Mouse (Mus musculus) megakaryocyte, embryonic 14.5 days (primary cell): ENCODE results near the gene Ear10. TPM values are rescaled to one million over a fixed set of nuclear protein-coding genes. Genes with fewer than 3 reads are reported as not detected.
"Not testable (repeated sequence)": the region's sequence is repeated elsewhere in the genome, so short reads cannot be mapped to it uniquely, and the experiment has no call there.

Source experiments
- H3K27me3 ChIP-seq: replicated peaks from 2 replicates; pipeline ENCODE3; 2012; ENCODE audit warnings: inconsistent platforms
- H3K36me3 ChIP-seq: replicated peaks from 2 replicates; pipeline ENCODE3; 2012; ENCODE audit warnings: low read length, inconsistent platforms, mixed read lengths
- H3K4me1 ChIP-seq: 2 replicates; pipeline ENCODE4 v1.6.1; 2012; ENCODE audit warnings: inconsistent platforms
- H3K4me3 ChIP-seq: replicated peaks from 2 replicates; pipeline ENCODE3; 2012; ENCODE audit warnings: moderate library complexity, mild to moderate bottlenecking, inconsistent platforms
- H3K9me3 ChIP-seq: 2 replicates; pipeline ENCODE4 v1.6.1; 2012; ENCODE audit warnings: inconsistent platforms
- polyA plus RNA-seq: library from polyadenylated mRNA; stranded (reverse); fragments of >175 nt; gene quantifications from 2 replicates; pipeline ENCODE4 v1.2.3, GENCODE M21; 2012; ENCODE audit warnings: low replicate concordance; ENCODE audit not compliant: insufficient read depth

Gene Ear10
- not detected in 2 replicates for polyA plus RNA-seq

DNA sequence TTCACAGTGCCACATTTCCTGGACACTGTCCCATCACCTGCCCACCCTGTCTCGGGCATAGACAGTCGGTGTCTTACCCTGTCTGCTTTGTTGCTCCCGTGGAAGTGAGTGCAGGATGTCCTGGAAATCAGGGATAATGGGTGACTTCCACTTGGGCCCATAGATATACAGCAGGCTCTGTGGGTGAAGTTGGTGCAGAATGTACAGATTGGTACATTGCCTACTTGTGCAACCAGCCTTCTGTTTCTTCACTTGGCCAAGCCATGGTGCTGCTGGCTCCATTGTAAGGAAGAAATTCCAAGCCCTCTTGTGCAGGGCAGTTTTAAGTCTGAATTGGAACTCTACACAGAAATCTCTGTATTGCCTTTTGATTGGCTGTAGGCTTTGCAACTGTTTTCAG lies at the start of gene Ear10:
Ear10 (minus strand) TSS at position 101 of the 400 bp plus-strand sequence.
- H3K36me3 ChIP-seq, H3K27me3 ChIP-seq, H3K4me3 ChIP-seq, H3K4me1 ChIP-seq, H3K9me3 ChIP-seq: not testable (repeated sequence)

DNA sequence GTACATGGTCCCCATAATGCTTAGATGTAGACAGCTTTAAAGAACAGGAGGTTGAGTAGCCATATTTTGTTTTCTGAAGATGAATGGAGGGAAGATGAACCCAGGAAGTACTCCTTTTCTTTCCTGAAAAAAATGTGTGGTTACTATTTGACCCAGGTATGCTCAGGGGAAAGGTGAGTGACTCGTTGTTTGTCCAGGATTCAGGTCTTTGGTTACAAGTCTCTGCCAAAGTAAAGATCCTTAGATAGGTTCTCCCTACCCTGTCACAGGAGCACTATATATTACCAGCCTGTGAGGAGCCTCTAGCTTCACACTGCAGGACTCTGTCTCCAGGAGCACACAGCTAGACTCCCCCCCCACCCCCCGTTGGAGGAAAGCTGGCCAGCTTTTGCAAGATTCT lies 33.4 kb upstream of the Ear10 start, which contains the start of gene Ang5:
Ang5 (plus strand) TSS at position 301 of the 400 bp plus-strand sequence.
- not testable (repeated sequence) for H3K9me3 ChIP-seq, H3K27me3 ChIP-seq, H3K36me3 ChIP-seq

DNA sequence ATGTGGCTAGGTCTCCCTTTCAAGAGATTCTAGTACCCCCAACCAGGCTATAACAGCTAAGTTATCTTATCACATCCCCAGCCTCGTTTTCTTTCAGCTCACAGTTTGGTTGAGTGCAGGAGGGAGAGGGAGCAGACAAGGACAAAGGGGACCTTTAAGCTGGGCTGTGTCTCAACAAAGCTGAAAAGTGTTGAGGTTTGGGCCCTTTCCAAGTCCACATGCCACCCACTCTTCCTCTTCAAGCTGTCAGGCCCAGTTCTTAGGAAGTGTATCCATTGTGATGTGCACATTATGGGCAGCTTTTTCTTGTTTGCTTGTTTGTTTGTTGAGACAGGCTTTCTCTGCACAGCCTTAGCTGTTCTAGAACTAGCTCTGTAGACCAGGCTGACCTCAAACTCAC lies 31.7 kb upstream of the Ear10 start:
- H3K36me3 ChIP-seq, H3K4me3 ChIP-seq, H3K27me3 ChIP-seq, H3K9me3 ChIP-seq, H3K4me1 ChIP-seq: not testable (repeated sequence)

More for the DNA sequence above, 33.4 kb upstream of the Ear10 start, which contains the start of gene Ang5:
- not testable (repeated sequence) for H3K4me1 ChIP-seq, H3K4me3 ChIP-seq

- not testable (repeated sequence) for H3K36me3 ChIP-seq, H3K4me3 ChIP-seq, H3K9me3 ChIP-seq, H3K27me3 ChIP-seq, H3K4me1 ChIP-seq
These were observed 30.0 kb upstream of the Ear10 start for GRCm38 (mm10) chr14:43953382-43953781.

- H3K27me3 ChIP-seq, H3K4me1 ChIP-seq, H3K9me3 ChIP-seq, H3K36me3 ChIP-seq, H3K4me3 ChIP-seq: not testable (repeated sequence)
These were observed 10.0 kb upstream of the Ear10 start for GRCm38 (mm10) chr14:43933399-43933798.

DNA sequence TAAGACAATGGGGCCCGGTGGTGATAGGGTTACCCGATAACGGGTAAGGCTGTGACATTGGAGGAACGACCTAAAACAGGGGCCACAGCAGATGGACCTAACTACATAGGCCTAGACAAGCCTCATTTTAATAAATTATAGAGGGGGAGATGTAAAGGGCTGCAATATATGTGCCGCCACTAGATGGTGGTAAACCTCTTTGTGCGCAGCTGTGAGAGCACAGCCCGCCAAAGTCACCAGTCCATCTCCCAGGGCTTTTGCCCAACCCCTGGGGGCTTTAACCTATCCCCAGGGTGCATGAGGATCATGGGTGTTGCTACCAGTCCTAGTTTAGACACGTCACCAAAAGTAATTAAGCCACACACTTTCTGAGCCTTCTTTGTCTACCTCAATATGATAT lies 9.6 kb upstream of the Ear10 start:
- H3K4me1 ChIP-seq, H3K4me3 ChIP-seq, H3K9me3 ChIP-seq, H3K36me3 ChIP-seq, H3K27me3 ChIP-seq: not testable (repeated sequence)

DNA sequence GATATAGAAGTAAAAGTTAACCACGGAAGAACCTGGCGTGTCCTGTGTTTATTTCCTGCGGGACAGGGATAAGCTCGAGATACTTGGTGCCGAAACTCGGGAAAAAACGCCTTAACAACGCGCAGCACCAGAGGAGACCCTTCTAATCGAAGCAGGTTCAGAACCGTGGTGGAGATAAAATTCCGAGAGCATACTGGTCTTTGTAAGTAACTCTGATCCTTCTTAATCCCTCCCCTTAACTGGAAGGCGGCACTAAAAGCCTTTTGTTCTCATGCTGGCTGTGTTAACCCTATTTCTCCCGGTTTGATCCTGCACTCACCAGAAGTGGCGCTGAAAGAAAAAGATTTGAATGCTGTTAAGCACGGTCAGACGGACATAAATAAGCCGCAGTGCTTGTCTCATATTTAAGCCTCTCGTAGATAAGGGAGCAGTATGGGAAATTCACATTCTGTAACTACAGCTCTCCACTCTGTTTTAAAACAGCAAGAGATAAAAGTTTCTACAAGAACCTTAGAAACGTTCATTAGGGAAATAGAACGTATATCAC lies 2.1 kb upstream of the Ear10 start:
- not testable (repeated sequence) for H3K27me3 ChIP-seq, H3K4me3 ChIP-seq, H3K4me1 ChIP-seq, H3K36me3 ChIP-seq, H3K9me3 ChIP-seq

GRCm38 (mm10) chr14:43924688-43925403 lies 1.5 kb upstream of the Ear10 start, which contains the start of gene Gm8113:
TSS of gene Gm8113 (plus strand) at chr14:43925390.
- H3K27me3 ChIP-seq, H3K4me1 ChIP-seq, H3K4me3 ChIP-seq, H3K36me3 ChIP-seq, H3K9me3 ChIP-seq: not testable (repeated sequence)

GRCm38 (mm10) chr14:43918214-43918613 lies 5.1 kb downstream of the Ear10 start:
- not testable (repeated sequence) for H3K4me3 ChIP-seq, H3K9me3 ChIP-seq, H3K27me3 ChIP-seq, H3K4me1 ChIP-seq, H3K36me3 ChIP-seq

GRCm38 (mm10) chr14:43898577-43898976 lies 24.8 kb downstream of the Ear10 start:
- H3K27me3 ChIP-seq, H3K4me1 ChIP-seq, H3K36me3 ChIP-seq, H3K9me3 ChIP-seq, H3K4me3 ChIP-seq: not testable (repeated sequence)

GRCm38 (mm10) chr14:43895357-43895756 lies 28.0 kb downstream of the Ear10 start:
- not testable (repeated sequence) for H3K4me3 ChIP-seq, H3K27me3 ChIP-seq, H3K9me3 ChIP-seq, H3K4me1 ChIP-seq, H3K36me3 ChIP-seq

DNA sequence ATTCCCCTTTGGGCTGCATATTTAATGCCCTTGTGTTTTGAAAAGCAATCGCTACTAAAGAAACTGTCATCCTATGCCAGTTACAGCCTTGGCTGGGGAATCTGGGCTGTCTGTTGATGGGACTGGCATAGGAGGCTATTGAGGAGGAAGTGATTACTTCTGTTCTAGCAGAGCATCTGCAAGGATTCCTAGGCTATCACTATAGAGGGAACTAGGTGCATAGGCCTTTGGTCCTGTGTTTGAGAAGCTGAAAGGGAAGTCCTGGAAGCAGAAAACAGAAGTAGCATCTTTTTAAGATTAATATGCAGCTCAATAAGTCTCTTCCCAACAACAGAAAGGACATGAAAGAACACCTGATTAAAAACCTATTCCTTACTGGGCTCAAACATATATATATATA lies 32.1 kb downstream of the Ear10 start:
- not testable (repeated sequence) for H3K4me3 ChIP-seq, H3K9me3 ChIP-seq, H3K27me3 ChIP-seq, H3K4me1 ChIP-seq, H3K36me3 ChIP-seq

DNA sequence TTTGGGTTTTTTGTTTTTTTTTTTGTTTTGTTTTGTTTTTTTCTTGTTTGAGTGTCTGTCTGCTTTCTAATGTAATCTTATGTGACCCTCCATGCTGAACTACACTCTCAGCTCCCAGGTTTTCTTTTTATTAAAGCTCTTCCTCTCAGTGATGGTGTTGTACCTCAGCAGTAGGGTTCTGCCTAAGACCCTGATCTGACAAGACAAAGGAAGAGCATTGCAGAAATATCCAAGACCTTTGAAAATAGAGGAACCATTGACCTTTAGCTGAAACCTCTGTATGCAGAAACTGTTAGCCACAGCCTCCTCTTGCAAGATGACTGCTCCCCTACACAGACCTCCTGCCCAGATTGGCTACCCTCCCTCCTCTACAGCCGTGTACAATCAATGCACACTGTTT lies 37.1 kb downstream of the Ear10 start:
- not testable (repeated sequence) for H3K9me3 ChIP-seq, H3K4me1 ChIP-seq

DNA sequence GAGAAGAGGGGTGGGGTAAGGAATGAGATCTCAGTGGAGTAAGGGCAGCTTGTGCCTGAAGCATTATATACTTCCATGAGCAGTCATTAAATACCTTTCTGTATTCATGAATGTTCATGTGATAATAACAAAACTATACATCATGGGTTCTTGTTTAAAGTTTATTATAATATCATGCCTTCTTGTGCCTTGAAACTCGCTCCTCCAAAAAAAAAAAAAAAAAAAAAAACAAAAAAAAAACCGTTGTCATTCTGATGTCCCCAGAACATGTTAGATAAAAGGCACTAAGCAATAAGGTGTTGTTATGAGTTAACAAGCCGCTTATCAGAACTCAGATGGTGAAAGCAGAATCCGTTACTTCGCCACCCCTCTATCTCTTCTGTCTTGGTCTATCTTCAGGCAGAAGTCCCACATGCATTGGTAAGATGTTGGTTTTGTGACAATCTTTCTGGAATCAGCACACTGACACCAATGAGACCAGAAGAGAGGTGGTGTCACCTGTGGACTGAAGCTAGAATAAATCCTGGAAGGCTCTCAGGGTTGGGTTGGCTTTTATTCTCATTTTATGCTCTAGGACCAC lies 43.3 kb downstream of the Ear10 start:
- H3K4me1 ChIP-seq, H3K9me3 ChIP-seq, H3K27me3 ChIP-seq, H3K36me3 ChIP-seq, H3K4me3 ChIP-seq: not testable (repeated sequence)

More for the DNA sequence above, 37.1 kb downstream of the Ear10 start:
- not testable (repeated sequence) for H3K4me3 ChIP-seq, H3K27me3 ChIP-seq, H3K36me3 ChIP-seq

- not testable (repeated sequence) for H3K27me3 ChIP-seq, H3K4me3 ChIP-seq, H3K9me3 ChIP-seq, H3K4me1 ChIP-seq, H3K36me3 ChIP-seq
These were observed 45.6 kb downstream of the Ear10 start for GRCm38 (mm10) chr14:43877789-43878188.

DNA sequence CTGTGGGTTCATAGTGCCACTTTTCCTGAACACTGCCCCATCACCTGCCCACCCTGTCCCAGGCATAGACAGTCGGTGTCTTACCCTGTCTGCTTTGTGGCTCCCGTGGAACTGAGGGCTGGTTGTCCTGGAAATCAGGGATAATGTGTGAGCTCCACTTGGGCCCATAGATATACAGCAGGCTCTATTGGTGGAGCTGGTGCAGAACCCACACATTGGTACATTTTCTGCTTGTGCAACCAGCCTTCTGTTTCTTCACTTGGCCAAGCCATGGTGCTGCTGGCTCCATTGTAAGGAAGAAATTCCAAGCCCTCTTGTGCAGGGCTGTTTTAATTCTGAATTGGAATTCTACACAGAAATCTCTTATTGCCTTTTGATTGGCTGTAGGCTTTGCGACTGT lies 47.9 kb downstream of the Ear10 start, which contains the start of gene Ear1:
Ear1 (minus strand) TSS at position 101 of the 400 bp plus-strand sequence.
- H3K4me1 ChIP-seq, H3K9me3 ChIP-seq, H3K4me3 ChIP-seq, H3K36me3 ChIP-seq, H3K27me3 ChIP-seq: not testable (repeated sequence)
